Mouse (Mus musculus): Measurements from ENCODE around the gene Sct.

DNA sequence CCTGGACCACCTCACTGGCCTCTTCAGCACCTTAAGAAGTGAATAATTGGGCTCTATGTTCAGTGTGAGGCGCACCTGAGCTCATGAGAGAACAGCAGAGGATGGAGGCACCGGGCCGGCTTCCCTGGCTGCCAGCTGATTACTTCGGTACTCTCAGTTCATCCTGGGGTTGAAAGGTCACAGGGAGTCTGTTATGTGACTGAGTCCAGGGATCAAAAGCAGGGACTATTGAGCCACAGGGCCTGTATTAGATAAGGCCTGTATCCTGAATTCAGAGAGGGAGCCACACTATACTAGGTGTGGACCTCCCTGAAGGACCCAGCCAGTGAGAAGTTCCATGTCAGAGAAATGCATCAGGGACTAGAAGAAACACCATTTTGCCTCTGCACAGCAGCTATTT is 25.6 kb upstream of the Sct start:
- TF ChIP-seq CTCF (IDR thresholded peaks at IDR 0.05) = no peak
- TF ChIP-seq POLR2A (IDR thresholded peaks at IDR 0.05; ENCODE audit: insufficient read depth, low read depth, low read length) = no peak
- no peak for TF ChIP-seq EP300 (IDR thresholded peaks at IDR 0.05; ENCODE audit: insufficient read depth, low read depth, low read length)
